Mouse (Mus musculus) intestine, postnatal 0 days (tissue): ENCODE measurements at regions not wholly inside any gene's neighbourhood (a gene's known extent, or its start where the extent isn't known, plus 50 kb on each side); places are given as distances from the start of the nearest gene placed in this dataset.

Experiments used
- ATAC-seq: fragments of 200-750 bp; cut with Nextera tagmentation; 2 replicates; pipeline ENCODE4 v1.8.0; 2017; ENCODE audit warnings: mild to moderate bottlenecking, moderate TSS enrichment, moderate library complexity
- H3K27ac ChIP-seq: fragments of 300-500 bp; sonication (generic); 2 replicates; pipeline ENCODE4 v1.5.1; 2014; ENCODE audit warnings: mild to moderate bottlenecking, low read depth, low read length, moderate library complexity
- H3K27me3 ChIP-seq: fragments of 300-500 bp; sonication (generic); replicated peaks from 2 replicates; pipeline ENCODE4 v1.6.1; 2014; ENCODE audit warnings: low read length, mixed read lengths; ENCODE audit not compliant: control insufficient read depth, insufficient read depth
- H3K36me3 ChIP-seq: fragments of 300-500 bp; sonication (generic); 2 replicates; pipeline ENCODE4 v1.6.1; 2014; ENCODE audit warnings: mild to moderate bottlenecking, moderate library complexity; ENCODE audit not compliant: control insufficient read depth, insufficient read depth
- H3K4me1 ChIP-seq: fragments of 300-500 bp; sonication (generic); replicated peaks from 2 replicates; pipeline ENCODE4 v1.6.1; 2014; ENCODE audit warnings: antibody characterized with exemption, low read length, mixed read lengths; ENCODE audit not compliant: control insufficient read depth, insufficient read depth
- H3K4me2 ChIP-seq: fragments of 300-500 bp; sonication (generic); replicated peaks from 2 replicates; pipeline ENCODE4 v1.6.1; 2014; ENCODE audit warnings: low read depth, mild to moderate bottlenecking, moderate library complexity
- H3K4me3 ChIP-seq: fragments of 300-500 bp; sonication (generic); 2 replicates; pipeline ENCODE4 v1.5.1; 2014; ENCODE audit warnings: low read depth, low read length
- H3K9ac ChIP-seq: fragments of 300-500 bp; sonication (generic); 2 replicates; pipeline ENCODE4 v1.6.1; 2014; ENCODE audit warnings: mild to moderate bottlenecking, low read depth, low read length
- H3K9me3 ChIP-seq: fragments of 300-500 bp; sonication (generic); 2 replicates; pipeline ENCODE4 v1.6.1; 2016; ENCODE audit warnings: mixed run types; ENCODE audit not compliant: control insufficient read depth
- CTCF ChIP-seq: sonication (generic); IDR thresholded peaks from 2 replicates; pipeline ENCODE4 v1.5.1; 2016; ENCODE audit warnings: low read depth, mild to moderate bottlenecking, control low read depth, antibody characterized with exemption, moderate library complexity
- WGBS: fragments of 180-500 bp; shearing (Covaris S2); extraction: QIAGEN DNeasy Blood & Tissue Kit; methylation state at CpG from one replicate; pipeline ENCODE4 v1.1.7; 2014; 5-methylcytosine and 5-hydroxymethylcytosine counted together

- Histone ChIP-seq H3K27ac (no peak overlapping the region), H3K36me3 (no peaks in the 10 kb centered on the region), H3K4me3 (no peak overlapping the region), H3K9me3 (no peaks in the 10 kb centered on the region), H3K4me1 (no peaks in the 10 kb centered on the region), H3K27me3 (no peaks in the 10 kb centered on the region), H3K4me2 (no peak overlapping the region), H3K9ac (no peak overlapping the region)
- no peak for TF ChIP-seq CTCF
- WGBS, result 12% methylated on average over 2 of the region's 2 CpGs
- ATAC-seq, result no peak
Observed at GRCm38 (mm10) chr15:41390699-41391098, 1256.5 kb downstream of the 9330182O14Rik start.
